Mouse (Mus musculus) CD4-positive helper T cell, adult 2 months (primary cell): ENCODE results near the gene Zc3h18.
A peak's percentile ranks its signal among the peaks of the same experiment; 100 is the strongest.

Experiments used
- DNase-seq: peaks from one replicate; pipeline ENCODE4 v3.0.0-alpha.2; 2012; ENCODE audit warnings: low read depth, missing footprints, low spot score

Zc3h18 gene

GRCm38 (mm10) chr8:122436146-122436545 is 59.7 kb downstream of the Zc3h18 start:
- DNase-seq = peak; percentile 44

GRCm38 (mm10) chr8:122436586-122437125 is 60.2 kb downstream of the Zc3h18 start:
- peak; percentile 52 for DNase-seq

GRCm38 (mm10) chr8:122437708-122438331 is 61.4 kb downstream of the Zc3h18 start:
- peak; percentile 49 for DNase-seq

GRCm38 (mm10) chr8:122439336-122439735 is 62.9 kb downstream of the Zc3h18 start:
- DNase-seq = no peak

- DNase-seq = no peak
Measured at GRCm38 (mm10) chr8:122441326-122441725, 64.9 kb downstream of the Zc3h18 start.

- DNase-seq = no peak
Measured at GRCm38 (mm10) chr8:122442356-122442755, 65.9 kb downstream of the Zc3h18 start.

GRCm38 (mm10) chr8:122442781-122443180 is 66.4 kb downstream of the Zc3h18 start:
- peak; percentile 25 for DNase-seq

- peak; percentile 100 for DNase-seq
Measured at GRCm38 (mm10) chr8:122443262-122444006, 67.0 kb downstream of the Zc3h18 start, which contains the start of gene Mvd. Gene Mvd (minus strand): TSS chr8:122443422.

GRCm38 (mm10) chr8:122444058-122444748 is 67.8 kb downstream of the Zc3h18 start:
- peak; percentile 85 for DNase-seq

- DNase-seq = no peak
Measured at GRCm38 (mm10) chr8:122445203-122445602, 68.8 kb downstream of the Zc3h18 start.

- no peak for DNase-seq
Measured at GRCm38 (mm10) chr8:122451161-122451703, 74.8 kb downstream of the Zc3h18 start.

GRCm38 (mm10) chr8:122452154-122452553 is 75.7 kb downstream of the Zc3h18 start:
- DNase-seq = no peak

GRCm38 (mm10) chr8:122454409-122454808 is 78.0 kb downstream of the Zc3h18 start:
- DNase-seq = no peak

- no peak for DNase-seq
Measured at GRCm38 (mm10) chr8:122457171-122457570, 80.8 kb downstream of the Zc3h18 start.

GRCm38 (mm10) chr8:122459218-122459900 is 83.0 kb downstream of the Zc3h18 start:
- DNase-seq = peak; percentile 50

GRCm38 (mm10) chr8:122459990-122460389 is 83.6 kb downstream of the Zc3h18 start:
- DNase-seq = peak; percentile 57

GRCm38 (mm10) chr8:122460524-122461472 is 84.4 kb downstream of the Zc3h18 start, which contains the start of gene Snai3:
Gene Snai3 (minus strand): TSS chr8:122460733.
- DNase-seq = peak; percentile 81

GRCm38 (mm10) chr8:122461473-122462148 is 85.2 kb downstream of the Zc3h18 start:
- DNase-seq = peak; percentile 39

GRCm38 (mm10) chr8:122462510-122462909 is 86.1 kb downstream of the Zc3h18 start:
- no peak for DNase-seq
